Mouse (Mus musculus): ENCODE results near the gene Mansc1.

Mansc1 gene

GRCm38 (mm10) chr6:134599239-134599638 is 33.0 kb downstream of the Mansc1 start:
- ATAC-seq (ENCODE audit: low TSS enrichment) = no peak

GRCm38 (mm10) chr6:134597651-134598229 is 34.5 kb downstream of the Mansc1 start:
- ATAC-seq (ENCODE audit: low TSS enrichment) = peak; percentile 92

- no peak for ATAC-seq (ENCODE audit: low TSS enrichment)
These were observed 37.5 kb downstream of the Mansc1 start for GRCm38 (mm10) chr6:134594569-134595442.

- ATAC-seq (ENCODE audit: low TSS enrichment) = no peak
These were observed 40.7 kb downstream of the Mansc1 start for GRCm38 (mm10) chr6:134591614-134592013.

- ATAC-seq (ENCODE audit: low TSS enrichment) = no peak
These were observed 46.0 kb downstream of the Mansc1 start for GRCm38 (mm10) chr6:134586241-134586640.

- ATAC-seq (ENCODE audit: low TSS enrichment) = no peak
These were observed 47.7 kb downstream of the Mansc1 start for GRCm38 (mm10) chr6:134584616-134585015.

- ATAC-seq (ENCODE audit: low TSS enrichment) = no peak
These were observed 50.2 kb downstream of the Mansc1 start for GRCm38 (mm10) chr6:134582110-134582509.

- ATAC-seq (ENCODE audit: low TSS enrichment) = no peak
These were observed 52.8 kb downstream of the Mansc1 start for GRCm38 (mm10) chr6:134579506-134579905.

GRCm38 (mm10) chr6:134578039-134578438 is 54.2 kb downstream of the Mansc1 start:
- no peak for ATAC-seq (ENCODE audit: low TSS enrichment)

GRCm38 (mm10) chr6:134575288-134575741 is 57.0 kb downstream of the Mansc1 start:
- ATAC-seq (ENCODE audit: low TSS enrichment) = no peak

- ATAC-seq (ENCODE audit: low TSS enrichment) = no peak
These were observed 64.2 kb downstream of the Mansc1 start for GRCm38 (mm10) chr6:134567986-134568556.

- ATAC-seq (ENCODE audit: low TSS enrichment) = peak; percentile 96
These were observed 65.3 kb downstream of the Mansc1 start, which contains the start of gene Lrp6 for GRCm38 (mm10) chr6:134566818-134567485. TSS of gene Lrp6 (minus strand) at chr6:134566965.

GRCm38 (mm10) chr6:134566248-134566817 is 66.0 kb downstream of the Mansc1 start:
- peak; percentile 0; the same call in 1 of the 2 replicates for ATAC-seq (ENCODE audit: low TSS enrichment)

GRCm38 (mm10) chr6:134565606-134566247 is 66.6 kb downstream of the Mansc1 start:
- ATAC-seq (ENCODE audit: low TSS enrichment) = 0 out of 2 replicates have a peak, but pooled peaks have one; percentile 1

- no peak for ATAC-seq (ENCODE audit: low TSS enrichment)
These were observed 67.7 kb downstream of the Mansc1 start for GRCm38 (mm10) chr6:134564539-134564938.

GRCm38 (mm10) chr6:134559635-134560034 is 72.7 kb downstream of the Mansc1 start:
- no peak for ATAC-seq (ENCODE audit: low TSS enrichment)
